Mouse (Mus musculus) MEL (cell line): Measurements from ENCODE around the gene Lasp1. TPM values are rescaled to one million over a fixed set of nuclear protein-coding genes. Genes with fewer than 3 reads are reported as not detected.

ENCODE experiments used
- DNase-seq: peaks from one replicate; pipeline ENCODE4 v3.0.0; 2011; ENCODE audit warnings: low read depth, low spot score
- H3K27ac ChIP-seq: 2 replicates; pipeline ENCODE4 v1.5.1; 2012; ENCODE audit warnings: low read depth, mild to moderate bottlenecking, control low read depth, low read length, moderate library complexity; ENCODE audit not compliant: control insufficient read depth
- H3K27me3 ChIP-seq, 2 experiments: fragments of 150-350 bp in 1 of 2; sonication (generic) in 1 of 2; 2 replicates each; pipeline ENCODE4 v1.6.1; 2012; ENCODE audit warnings: low read length in 2 of 2, mild to moderate bottlenecking in 2 of 2, improper control_type of control experiment in 1 of 2, moderate library complexity in 1 of 2; ENCODE audit not compliant: insufficient read depth in 2 of 2, control insufficient read depth in 1 of 2
- H3K36me3 ChIP-seq, 2 experiments: 2 replicates each; pipeline ENCODE4 v1.6.1; 2012 to 2014; ENCODE audit warnings: low read length in 2 of 2, improper control_type of control experiment in 1 of 2, inconsistent platforms in 1 of 2, mild to moderate bottlenecking in 1 of 2; ENCODE audit not compliant: insufficient read depth in 2 of 2, control insufficient read depth in 1 of 2
- H3K4me1 ChIP-seq, 2 experiments: fragments of 150-350 bp in 1 of 2; sonication (generic) in 1 of 2; 2 replicates each; pipeline ENCODE4 v1.6.1; 2012; ENCODE audit warnings: low read length in 2 of 2, improper control_type of control experiment in 1 of 2, mild to moderate bottlenecking in 1 of 2; ENCODE audit not compliant: insufficient read depth in 2 of 2, control insufficient read depth in 1 of 2
- H3K4me3 ChIP-seq, 2 experiments: fragments of 150-350 bp in 1 of 2; sonication (generic) in 1 of 2; 2 replicates each; pipeline ENCODE4 v1.5.1; 2012; ENCODE audit warnings: low read depth in 2 of 2, low read length in 2 of 2, mild to moderate bottlenecking in 2 of 2, moderate library complexity in 2 of 2, control low read depth in 1 of 2, improper control_type of control experiment in 1 of 2; ENCODE audit not compliant: control insufficient read depth in 1 of 2, insufficient read depth in 1 of 2
- H3K79me2 ChIP-seq: 2 replicates; pipeline ENCODE4 v1.6.1; 2012; ENCODE audit warnings: mild to moderate bottlenecking, low read length, moderate library complexity; ENCODE audit not compliant: control insufficient read depth, poor library complexity, insufficient read depth
- H3K9ac ChIP-seq: 2 replicates; pipeline ENCODE4 v1.6.1; 2012; ENCODE audit warnings: low read depth, mild to moderate bottlenecking, control low read depth, low read length, moderate library complexity; ENCODE audit not compliant: control insufficient read depth, poor library complexity, severe bottlenecking
- H3K9me3 ChIP-seq: fragments of 150-350 bp; sonication (generic); replicated peaks from 2 replicates; pipeline ENCODE4 v1.6.1; 2012; ENCODE audit warnings: mild to moderate bottlenecking, low read length, improper control_type of control experiment, moderate library complexity; ENCODE audit not compliant: insufficient read depth
- BHLHE40 ChIP-seq: IDR thresholded peaks from 2 replicates; pipeline ENCODE4 v1.6.1; 2012; ENCODE audit warnings: low read depth, mild to moderate bottlenecking, inconsistent platforms, low read length, improper control_type of control experiment, borderline replicate concordance
- CHD1 ChIP-seq: IDR thresholded peaks from 2 replicates; pipeline ENCODE4 v1.6.1; 2012; ENCODE audit warnings: low read depth, mild to moderate bottlenecking, inconsistent platforms, low read length, improper control_type of control experiment
- CHD2 ChIP-seq: IDR thresholded peaks from 2 replicates; pipeline ENCODE4 v1.6.1; 2011; ENCODE audit warnings: low read length, improper control_type of control experiment
- ELF1 ChIP-seq: IDR thresholded peaks from 2 replicates; pipeline ENCODE4 v1.6.1; 2014; ENCODE audit warnings: low read depth, mild to moderate bottlenecking, inconsistent platforms, low read length, improper control_type of control experiment, moderate library complexity
- ETS1 ChIP-seq: IDR thresholded peaks from 2 replicates; pipeline ENCODE4 v1.6.1; 2012; ENCODE audit warnings: low read depth, mild to moderate bottlenecking, inconsistent platforms, low read length, improper control_type of control experiment, moderate library complexity
- GABPA ChIP-seq: IDR thresholded peaks from 2 replicates; pipeline ENCODE4 v1.6.1; 2012; ENCODE audit warnings: low read depth, mild to moderate bottlenecking, inconsistent platforms, low read length, improper control_type of control experiment, moderate library complexity
- GATA1 ChIP-seq: IDR thresholded peaks from 2 replicates; pipeline ENCODE4 v1.6.1; 2011; ENCODE audit warnings: low read depth, low read length, improper control_type of control experiment
- HCFC1 ChIP-seq: IDR thresholded peaks from 2 replicates; pipeline ENCODE4 v1.6.1; 2012; ENCODE audit warnings: low read depth, mild to moderate bottlenecking, inconsistent platforms, low read length, improper control_type of control experiment, moderate library complexity
- JUND ChIP-seq: IDR thresholded peaks from 2 replicates; pipeline ENCODE4 v1.6.1; 2011; ENCODE audit warnings: low read depth, mild to moderate bottlenecking, improper control_type of control experiment, low read length
- MAFK ChIP-seq: IDR thresholded peaks from 2 replicates; pipeline ENCODE4 v1.6.1; 2011; ENCODE audit warnings: low read depth, mild to moderate bottlenecking, low read length, improper control_type of control experiment, borderline replicate concordance
- MAX ChIP-seq: IDR thresholded peaks from 2 replicates; pipeline ENCODE4 v1.6.1; 2011; ENCODE audit warnings: low read length, improper control_type of control experiment
- MAZ ChIP-seq: IDR thresholded peaks from 2 replicates; pipeline ENCODE4 v1.6.1; 2012; ENCODE audit warnings: low read depth, mild to moderate bottlenecking, inconsistent platforms, low read length, improper control_type of control experiment
- MEF2A ChIP-seq: IDR thresholded peaks from 2 replicates; pipeline ENCODE4 v1.6.1; 2014; ENCODE audit warnings: low read depth, mild to moderate bottlenecking, inconsistent platforms, low read length, improper control_type of control experiment; ENCODE audit not compliant: poor library complexity, insufficient replicate concordance, severe bottlenecking; ENCODE audit errors: extremely low read depth
- NELFE ChIP-seq: IDR thresholded peaks from 2 replicates; pipeline ENCODE4 v1.6.1; 2011; ENCODE audit warnings: low read depth, low read length, improper control_type of control experiment
- POLR2A ChIP-seq, 2 experiments: IDR thresholded peaks; 2 replicates each; pipeline ENCODE4 v1.6.1; 2011 to 2012; ENCODE audit warnings: low read length in 2 of 2, mild to moderate bottlenecking in 2 of 2, control low read depth in 1 of 2, improper control_type of control experiment in 1 of 2, low read depth in 1 of 2, moderate library complexity in 1 of 2; ENCODE audit not compliant: control insufficient read depth in 1 of 2, insufficient read depth in 1 of 2, poor library complexity in 1 of 2
- POLR2AphosphoS2 ChIP-seq: IDR thresholded peaks from 2 replicates; pipeline ENCODE4 v1.6.1; 2011; ENCODE audit warnings: low read length, improper control_type of control experiment
- RAD21 ChIP-seq: IDR thresholded peaks from 2 replicates; pipeline ENCODE4 v1.6.1; 2011; ENCODE audit warnings: mild to moderate bottlenecking, low read depth, low read length, improper control_type of control experiment
- RCOR1 ChIP-seq: IDR thresholded peaks from 2 replicates; pipeline ENCODE4 v1.6.1; 2012; ENCODE audit warnings: low read depth, mild to moderate bottlenecking, inconsistent platforms, low read length, improper control_type of control experiment
- SIN3A ChIP-seq: IDR thresholded peaks from 2 replicates; pipeline ENCODE4 v1.6.1; 2012; ENCODE audit warnings: low read length, improper control_type of control experiment, inconsistent platforms
- TBP ChIP-seq: IDR thresholded peaks from 2 replicates; pipeline ENCODE4 v1.8.0; 2011; ENCODE audit warnings: low read depth, low read length, improper control_type of control experiment
- TCF12 ChIP-seq: IDR thresholded peaks from 2 replicates; pipeline ENCODE4 v1.6.1; 2014; ENCODE audit warnings: low read depth, mild to moderate bottlenecking, inconsistent platforms, low read length, improper control_type of control experiment, moderate library complexity
- UBTF ChIP-seq: IDR thresholded peaks from 2 replicates; pipeline ENCODE4 v1.6.1; 2012; ENCODE audit warnings: low read depth, mild to moderate bottlenecking, inconsistent platforms, low read length, improper control_type of control experiment, moderate library complexity, borderline replicate concordance; ENCODE audit not compliant: insufficient read depth
- ZMIZ1 ChIP-seq: IDR thresholded peaks from 2 replicates; pipeline ENCODE4 v1.6.1; 2012; ENCODE audit warnings: low read depth, mild to moderate bottlenecking, inconsistent platforms, low read length, improper control_type of control experiment, moderate library complexity
- ZNF384 ChIP-seq: IDR thresholded peaks from 2 replicates; pipeline ENCODE4 v1.6.1; 2012; ENCODE audit warnings: low read depth, mild to moderate bottlenecking, inconsistent platforms, low read length, improper control_type of control experiment
- polyA plus RNA-seq, 2 experiments: library from polyadenylated mRNA; stranded (reverse) in 1 of 2; unstranded in 1 of 2; fragments of >175 nt in 1 of 2; fragments of >200 nt in 1 of 2; gene quantifications; 2 replicates each; pipeline versions ENCODE4 v1.2.1 to v1.2.4; 2012; ENCODE audit warnings: low replicate concordance in 2 of 2, low read depth in 1 of 2; ENCODE audit not compliant: insufficient read length in 2 of 2, insufficient read depth in 1 of 2, missing spikeins in 1 of 2
- total RNA-seq: library from RNA; depleted of rRNA; stranded (reverse); fragments of 300-350 nt; gene quantifications from 2 replicates; pipeline ENCODE4 v1.2.3, GENCODE M21; 2012; rRNA removed

Gene Lasp1
- 13.3 and 15.2 TPM in 2 replicates for total RNA-seq
- 10 to 100 TPM in 1 of 2 experiments, not detected in 1; 38.7 TPM for polyA plus RNA-seq

- Histone ChIP-seq H3K27ac (peak within 1 kb of the TSS; percentile 87), H3K36me3 (peaks cover 0 to 7% of the 10 kb centered on the region in 2 experiments; a peak in 2 of 4 replicates), H3K27me3 (no peaks in the 10 kb centered on the region), H3K79me2 (peaks cover 13% of the 10 kb centered on the region; the same call in 1 of the 2 replicates), H3K9ac (peak within 1 kb of the TSS; percentile 82), H3K4me1 (peaks cover 0 to 15% of the 10 kb centered on the region in 2 experiments; a peak in 2 of 4 replicates), H3K4me3 (peak within 1 kb of the TSS; percentile 86 to 93), H3K9me3 (no peaks in the 10 kb centered on the region)
- DNase-seq: peak; percentile 94
- TF ChIP-seq BHLHE40 (no peak), CHD2 (no peak), SIN3A (peak; percentile 19), POLR2AphosphoS2 (no peak), UBTF (no peak), TBP (peak; percentile 100), HCFC1 (0 out of 2 replicates have a peak, but pooled peaks have one; percentile 5), POLR2A (IDR thresholded peaks at IDR 0.05; ENCODE audit: control insufficient read depth in 1 of 2, insufficient read depth in 1 of 2, low read depth in 1 of 2, low read length in 2 of 2, poor library complexity in 1 of 2) (no peak), ELF1 (peak; percentile 69), MAZ (peak; percentile 55; the same call in 1 of the 2 replicates), MAFK (peak; percentile 98), JUND (no peak), GATA1 (peak; percentile 48; the same call in 1 of the 2 replicates)
Observed at GRCm38 (mm10) chr11:97798782-97799145, at the start of gene Lasp1. Gene Lasp1, plus strand, starts transcription at chr11:97799000.

GRCm38 (mm10) chr11:97753277-97753676 is 45.5 kb upstream of the Lasp1 start:
- Histone ChIP-seq H3K27ac (no peak overlapping the region), H3K4me3 (no peak overlapping the region), H3K9me3 (no peaks in the 10 kb centered on the region), H3K36me3 (peaks cover 6 to 9% of the 10 kb centered on the region in 2 experiments), H3K27me3 (no peaks in the 10 kb centered on the region), H3K9ac (no peak overlapping the region), H3K4me1 (peaks cover 2 to 3% of the 10 kb centered on the region in 2 experiments; a peak in 2 of 4 replicates), H3K79me2 (no peaks in the 10 kb centered on the region)
- TF ChIP-seq POLR2A (IDR thresholded peaks at IDR 0.05; ENCODE audit: control insufficient read depth in 1 of 2, insufficient read depth in 1 of 2, low read depth in 1 of 2, low read length in 2 of 2, poor library complexity in 1 of 2) (no peak), ZNF384 (no peak), GATA1 (no peak), ETS1 (no peak), TCF12 (no peak), MAX (no peak), POLR2AphosphoS2 (no peak), ZMIZ1 (no peak), GABPA (no peak), UBTF (no peak), CHD1 (no peak), ELF1 (no peak), HCFC1 (no peak), NELFE (no peak), RCOR1 (no peak), MEF2A (no peak), BHLHE40 (no peak), RAD21 (no peak)
- no peak for DNase-seq
